7 mouse cellular contexts compared by ENCODE assay signal in the genomic region with DNA sequence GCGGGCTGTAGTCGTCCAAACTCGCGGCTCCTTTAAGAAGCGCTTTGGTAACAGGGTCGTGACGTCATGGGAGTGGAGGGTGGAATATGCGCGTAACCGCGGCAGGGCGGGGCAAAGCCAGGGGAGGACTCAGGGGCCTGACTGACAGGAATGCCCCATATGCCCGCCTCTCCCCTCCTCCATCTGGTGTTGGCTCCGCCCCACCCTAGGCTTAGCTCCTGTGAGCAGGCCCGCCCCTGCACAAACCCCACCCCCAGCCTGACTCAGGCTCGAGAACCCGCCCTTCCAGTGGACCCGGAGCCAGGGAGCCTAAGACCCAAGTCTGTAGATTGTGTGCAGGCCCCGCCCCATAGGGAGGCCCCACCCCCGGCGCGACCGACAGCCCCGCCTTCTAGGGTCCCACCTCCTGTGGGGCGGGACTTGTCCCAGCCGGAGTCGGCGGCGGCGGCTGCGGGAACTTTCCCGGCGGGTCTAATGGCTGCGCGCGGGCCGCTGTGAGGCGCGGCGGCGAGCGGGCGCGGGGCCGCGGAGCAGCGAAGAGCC. TPM values are rescaled to one million over a fixed set of nuclear protein-coding genes. Genes with fewer than 3 reads are reported as not detected.
DNase-seq lines count a peak whose midpoint lies in the region; ATAC-seq and TF ChIP-seq lines count a peak whose summit lies in the region.

A gene (plus strand): TSS at position 440 of the 543 bp plus-strand sequence.

- H3K27me3 ChIP-seq in embryonic facial prominence, embryonic 10.5 days (replicated peaks; ENCODE audit: low read depth, poor library complexity, severe bottlenecking) = no peaks in the 10 kb centered on the region
- no peaks in the 10 kb centered on the region for H3K27me3 ChIP-seq in intestine, postnatal 0 days (replicated peaks; ENCODE audit: control insufficient read depth, insufficient read depth, low read length)
- no peaks in the 10 kb centered on the region for H3K27me3 ChIP-seq in midbrain, embryonic 12.5 days
- no peaks in the 10 kb centered on the region for H3K27me3 ChIP-seq in small intestine, adult 2 months (ENCODE audit: control insufficient read depth, insufficient read depth, low read length)

- DNase-seq in adrenal gland, postnatal 10 days = peak; percentile 100
- DNase-seq in embryonic facial prominence, embryonic 10.5 days (ENCODE audit: low spot score) = peak; percentile 100
- peak; percentile 86 for DNase-seq in gonadal fat pad, adult 2 months (ENCODE audit: low read depth)
- peak; percentile 100 for DNase-seq in left cerebral cortex, postnatal 4 days

- peak within 1 kb of the TSS; percentile 96 for H3K27ac ChIP-seq in embryonic facial prominence, embryonic 10.5 days (replicated peaks)
- H3K27ac ChIP-seq in intestine, postnatal 0 days (ENCODE audit: low read depth, low read length) = peak within 1 kb of the TSS; percentile 87
- H3K27ac ChIP-seq in midbrain, embryonic 12.5 days (replicated peaks) = peak within 1 kb of the TSS; percentile 69
- peak within 1 kb of the TSS; percentile 57 for H3K27ac ChIP-seq in small intestine, adult 2 months (ENCODE audit: insufficient read depth, low read depth, low read length)

- peaks cover 42% of the 10 kb centered on the region for H3K4me1 ChIP-seq in embryonic facial prominence, embryonic 10.5 days
- peaks cover 6% of the 10 kb centered on the region; the same call in 1 of the 2 replicates for H3K4me1 ChIP-seq in intestine, postnatal 0 days (replicated peaks; ENCODE audit: control insufficient read depth, insufficient read depth, low read length)
- peaks cover 19% of the 10 kb centered on the region for H3K4me1 ChIP-seq in midbrain, embryonic 12.5 days
- H3K4me1 ChIP-seq in small intestine, adult 2 months (ENCODE audit: control insufficient read depth, insufficient read depth, insufficient read length, low read length) = peaks cover 24% of the 10 kb centered on the region

- 0% methylated on average over 46 of the region's 47 CpGs for WGBS in embryonic facial prominence, embryonic 10.5 days
- 0% methylated on average over 29 of the region's 47 CpGs for WGBS in intestine, postnatal 0 days
- WGBS in midbrain, embryonic 12.5 days = under 1% methylated on average over 33 of the region's 47 CpGs
- WGBS in small intestine, adult 2 months = under 1% methylated on average over 45 of the region's 47 CpGs

- peak within 1 kb of the TSS; percentile 93 for H3K4me2 ChIP-seq in intestine, postnatal 0 days (replicated peaks; ENCODE audit: low read depth)
- peak within 1 kb of the TSS; percentile 71 for H3K4me2 ChIP-seq in midbrain, embryonic 12.5 days (replicated peaks)

- TF ChIP-seq POLR2A in small intestine, adult 2 months (IDR thresholded peaks at IDR 0.05; ENCODE audit: low read depth, low read length) = peak; percentile 77; the same call in 1 of the 2 replicates

- H3K4me3 ChIP-seq in embryonic facial prominence, embryonic 10.5 days = peak within 1 kb of the TSS; percentile 84
- H3K4me3 ChIP-seq in intestine, postnatal 0 days (ENCODE audit: low read depth, low read length) = peak within 1 kb of the TSS; percentile 77
- peak within 1 kb of the TSS; percentile 78 for H3K4me3 ChIP-seq in midbrain, embryonic 12.5 days
- H3K4me3 ChIP-seq in small intestine, adult 2 months (ENCODE audit: low read depth, low read length) = peak within 1 kb of the TSS; percentile 99

- H3K9me3 ChIP-seq in embryonic facial prominence, embryonic 10.5 days = no peaks in the 10 kb centered on the region
- H3K9me3 ChIP-seq in intestine, postnatal 0 days (ENCODE audit: control insufficient read depth) = no peaks in the 10 kb centered on the region
- no peaks in the 10 kb centered on the region for H3K9me3 ChIP-seq in midbrain, embryonic 12.5 days

- H3K36me3 ChIP-seq in embryonic facial prominence, embryonic 10.5 days (replicated peaks) = no peaks in the 10 kb centered on the region
- no peaks in the 10 kb centered on the region for H3K36me3 ChIP-seq in intestine, postnatal 0 days (ENCODE audit: control insufficient read depth, insufficient read depth)
- H3K36me3 ChIP-seq in midbrain, embryonic 12.5 days = no peaks in the 10 kb centered on the region
- no peaks in the 10 kb centered on the region for H3K36me3 ChIP-seq in small intestine, adult 2 months (ENCODE audit: control insufficient read depth, insufficient read depth, low read length)

- ATAC-seq in intestine, postnatal 0 days = peak; percentile 98
- peak; percentile 98 for ATAC-seq in midbrain, embryonic 12.5 days (ENCODE audit: low FRiP score, low read depth)

- TF ChIP-seq CTCF in intestine, postnatal 0 days (IDR thresholded peaks at IDR 0.05; ENCODE audit: low read depth) = no peak
- no peak for TF ChIP-seq CTCF in small intestine, adult 2 months (IDR thresholded peaks at IDR 0.05; ENCODE audit: extremely low read depth, insufficient read length, insufficient replicate concordance, low read depth, low read length)

- peak within 1 kb of the TSS; percentile 91 for H3K9ac ChIP-seq in intestine, postnatal 0 days (ENCODE audit: low read depth, low read length)
- peak within 1 kb of the TSS; percentile 79 for H3K9ac ChIP-seq in midbrain, embryonic 12.5 days (replicated peaks)

- intact Hi-C loops in left cerebral cortex, postnatal 4 days (cut with DNase I) = no loop called here

RNA-seq across cellular contexts. Expression of the gene that starts here (rescaled TPM):
- 10 to 100 TPM; 59.4 to 64.1 TPM for total RNA-seq in adrenal gland, postnatal 10 days (2021)
- 15.6 and 16.8 TPM in 2 replicates for polyA plus RNA-seq in embryonic facial prominence, embryonic 10.5 days (2016; fragmentation: Nextera tagmentation; extraction: Ambion mirVana)
- polyA plus RNA-seq in gonadal fat pad, adult 2 months (2012; rRNA removed) = 26.2 and 33.9 TPM in 2 replicates
- 29.1 and 32.9 TPM in 2 replicates for polyA plus RNA-seq in intestine, postnatal 0 days (2015; fragmentation: Nextera tagmentation; extraction: Ambion mirVana)
- 10 to 100 TPM; 28.6 to 29.6 TPM for total RNA-seq in left cerebral cortex, postnatal 4 days (2021)
- polyA plus RNA-seq in midbrain, embryonic 12.5 days (2016; fragmentation: Nextera tagmentation; extraction: Ambion mirVana) = 22.5 and 24.8 TPM in 2 replicates
- 21.5 and 56.6 TPM in 2 replicates for polyA plus RNA-seq in small intestine, adult 2 months (2012; rRNA removed)

Comparison
In these comparisons a context has a peak if more than half of its experiments do, and no peak if none do; other contexts are left out.
1. Peak in every context shown above with its lines: DNase-seq, ATAC-seq, H3K4me3 ChIP-seq and H3K27ac ChIP-seq.